Mouse (Mus musculus) hindbrain, embryonic 15.5 days (tissue): Measurements from ENCODE around the gene Grap2. TPM values are rescaled to one million over a fixed set of nuclear protein-coding genes. Genes with fewer than 3 reads are reported as not detected.

Source experiments
- ATAC-seq: fragments of 200-750 bp; cut with Nextera tagmentation; 2 replicates; pipeline ENCODE4 v1.8.0; 2017; ENCODE audit warnings: low read depth, moderate number of reproducible peaks, moderate TSS enrichment; ENCODE audit not compliant: low FRiP score
- H3K27ac ChIP-seq: fragments of 300-500 bp; sonication (generic); replicated peaks from 2 replicates; pipeline ENCODE4 v1.5.1; 2015; ENCODE audit warnings: mild to moderate bottlenecking, inconsistent platforms
- H3K27me3 ChIP-seq: fragments of 300-500 bp; sonication (generic); 2 replicates; pipeline ENCODE4 v1.6.1; 2015; ENCODE audit warnings: control low read depth, inconsistent platforms
- H3K36me3 ChIP-seq: fragments of 300-500 bp; sonication (generic); 2 replicates; pipeline ENCODE4 v1.6.1; 2015; ENCODE audit warnings: control low read depth, inconsistent platforms
- H3K4me1 ChIP-seq: fragments of 300-500 bp; sonication (generic); replicated peaks from 2 replicates; pipeline ENCODE4 v1.6.1; 2015; ENCODE audit warnings: control low read depth, inconsistent platforms
- H3K4me2 ChIP-seq: fragments of 300-500 bp; sonication (generic); 2 replicates; pipeline ENCODE4 v1.6.1; 2015; ENCODE audit warnings: moderate library complexity, mild to moderate bottlenecking, inconsistent platforms
- H3K4me3 ChIP-seq: fragments of 300-500 bp; sonication (generic); 2 replicates; pipeline ENCODE4 v1.5.1; 2015; ENCODE audit warnings: mild to moderate bottlenecking, inconsistent platforms
- H3K9ac ChIP-seq: fragments of 300-500 bp; sonication (generic); 2 replicates; pipeline ENCODE4 v1.6.1; 2015; ENCODE audit warnings: inconsistent platforms
- H3K9me3 ChIP-seq: fragments of 300-500 bp; sonication (generic); 2 replicates; pipeline ENCODE4 v1.6.1; 2016; ENCODE audit warnings: control low read depth, inconsistent platforms
- WGBS: fragments of 180-500 bp; shearing (Covaris S2); methylation state at CpG from one replicate; pipeline ENCODE4 v1.1.7; 2015; 5-methylcytosine and 5-hydroxymethylcytosine counted together
- polyA plus RNA-seq: library from polyadenylated mRNA; unstranded; fragments of >200 nt; fragmentation: Nextera tagmentation; extraction: Ambion mirVana; gene quantifications from 2 replicates; pipeline ENCODE4 v1.2.1, GENCODE M21; 2015

The Grap2 gene
- polyA plus RNA-seq, 1 experiment from 2014 or later, result 0.30 TPM

DNA sequence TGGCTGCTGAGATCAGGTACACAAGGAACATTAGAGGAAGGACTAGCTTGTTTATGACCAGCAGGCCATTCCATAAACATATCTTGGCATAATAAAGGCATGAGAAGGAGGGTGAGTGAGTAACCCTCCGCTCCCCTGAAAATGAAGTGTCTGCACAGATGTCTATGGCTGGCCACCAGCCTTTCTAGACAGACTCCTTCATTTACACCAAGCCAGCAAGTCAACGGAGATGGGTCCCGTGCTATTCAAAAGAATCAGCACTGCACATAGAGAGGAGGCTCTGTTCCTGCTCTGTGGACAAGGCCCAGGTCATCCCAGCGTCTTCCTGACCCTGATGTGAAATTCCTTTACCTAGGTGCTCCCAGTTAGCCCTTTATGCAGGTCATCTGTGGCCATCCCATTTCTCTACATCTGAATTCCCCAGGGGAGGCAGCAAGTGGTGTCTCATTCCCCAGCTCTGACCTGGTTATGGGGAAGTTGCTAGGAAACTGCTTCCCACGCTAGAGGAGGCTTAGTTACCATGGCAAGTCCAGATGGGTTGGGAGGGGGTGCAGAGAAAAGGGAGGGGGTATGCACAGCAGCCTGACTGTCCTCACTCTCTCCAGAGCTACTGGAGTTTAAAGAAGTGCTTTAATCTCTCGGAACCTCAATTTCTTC, 86.5 kb downstream of the Grap2 start:
- Histone ChIP-seq H3K27me3 (no peaks in the 10 kb centered on the region), H3K4me2 (no peak overlapping the region), H3K4me3 (no peak overlapping the region), H3K36me3 (no peaks in the 10 kb centered on the region), H3K9ac (no peak overlapping the region), H3K4me1 (peaks cover 10% of the 10 kb centered on the region; the same call in 1 of the 2 replicates), H3K9me3 (no peaks in the 10 kb centered on the region), H3K27ac (no peak overlapping the region)
- ATAC-seq, result no peak
- WGBS, result 58% methylated on average over 6 of the region's 6 CpGs

DNA sequence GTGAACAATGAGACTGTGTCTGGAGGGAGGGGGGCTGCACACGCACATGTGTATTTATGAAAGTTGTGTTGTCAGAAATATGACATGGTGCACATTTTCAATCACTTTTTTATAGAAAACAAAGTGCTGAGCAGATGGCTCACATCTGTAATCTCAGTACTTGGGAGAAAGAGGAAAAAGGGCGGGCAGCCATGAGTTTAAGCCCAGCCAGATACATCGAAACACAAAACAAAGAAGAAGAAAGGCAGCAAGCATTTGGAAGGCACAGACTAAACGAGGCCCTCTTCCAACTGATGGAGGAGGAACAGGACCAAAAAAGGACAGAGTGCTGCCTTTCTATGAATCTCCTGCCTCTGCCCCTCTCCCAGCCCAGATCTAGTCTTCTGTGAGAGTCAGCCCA, 88.6 kb downstream of the Grap2 start:
- no peak overlapping the region for H3K4me2 ChIP-seq
- H3K36me3 ChIP-seq, result no peaks in the 10 kb centered on the region
- 64% methylated on average over 4 of the region's 4 CpGs for WGBS
- no peaks in the 10 kb centered on the region for H3K27me3 ChIP-seq
- no peak overlapping the region for H3K27ac ChIP-seq
- peaks cover 10% of the 10 kb centered on the region; the same call in 1 of the 2 replicates for H3K4me1 ChIP-seq
- no peaks in the 10 kb centered on the region for H3K9me3 ChIP-seq
- H3K9ac ChIP-seq, result no peak overlapping the region
- no peak for ATAC-seq
- no peak overlapping the region for H3K4me3 ChIP-seq

DNA sequence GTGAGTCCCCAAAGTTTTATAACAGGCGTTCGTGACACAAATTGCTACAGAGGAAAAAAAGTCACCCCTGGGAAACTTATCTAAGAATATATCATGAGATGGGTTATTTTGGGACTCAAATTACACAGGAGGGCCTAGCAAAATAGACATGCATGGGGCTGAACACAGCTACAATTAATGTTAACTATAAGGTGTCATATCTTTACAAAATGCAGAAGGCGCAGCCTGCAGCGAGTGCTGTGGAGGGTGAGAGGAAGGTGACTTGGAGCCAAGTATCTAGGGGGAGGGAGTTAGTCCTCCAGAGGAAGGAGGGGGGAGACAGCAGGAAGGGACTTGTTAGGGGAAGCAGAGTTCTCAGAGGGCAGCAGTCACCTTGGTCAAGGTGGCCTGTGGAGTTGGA, 92.0 kb downstream of the Grap2 start:
- H3K36me3 ChIP-seq, result no peaks in the 10 kb centered on the region
- H3K4me1 ChIP-seq, result peaks cover under 1% of the 10 kb centered on the region; the same call in 1 of the 2 replicates
- H3K4me2 ChIP-seq, result no peak overlapping the region
- H3K9me3 ChIP-seq, result no peaks in the 10 kb centered on the region
- WGBS, result 84% methylated on average over 4 of the region's 4 CpGs
- peaks cover 3% of the 10 kb centered on the region for H3K27me3 ChIP-seq
- H3K27ac ChIP-seq, result no peak overlapping the region
- ATAC-seq, result no peak
- H3K4me3 ChIP-seq, result no peak overlapping the region
- H3K9ac ChIP-seq, result no peak overlapping the region

GRCm38 (mm10) chr15:80671295-80672252, 99.2 kb downstream of the Grap2 start, which contains the start of gene Fam83f:
TSS of gene Fam83f (plus strand) at chr15:80671847.
- peak within 1 kb of the TSS; percentile 38 for H3K4me3 ChIP-seq
- peak within 1 kb of the TSS; percentile 74 for H3K4me2 ChIP-seq
- no peaks in the 10 kb centered on the region for H3K36me3 ChIP-seq
- no peaks in the 10 kb centered on the region for H3K9me3 ChIP-seq
- H3K27me3 ChIP-seq, result peaks cover 25% of the 10 kb centered on the region
- H3K9ac ChIP-seq, result peak within 1 kb of the TSS; percentile 16; the same call in 1 of the 2 replicates
- H3K27ac ChIP-seq, result no peak within 1 kb of the TSS
- 5% methylated on average over 84 of the region's 85 CpGs for WGBS
- peak; percentile 30; the same call in 1 of the 2 replicates for ATAC-seq
- H3K4me1 ChIP-seq, result peaks cover 10% of the 10 kb centered on the region

DNA sequence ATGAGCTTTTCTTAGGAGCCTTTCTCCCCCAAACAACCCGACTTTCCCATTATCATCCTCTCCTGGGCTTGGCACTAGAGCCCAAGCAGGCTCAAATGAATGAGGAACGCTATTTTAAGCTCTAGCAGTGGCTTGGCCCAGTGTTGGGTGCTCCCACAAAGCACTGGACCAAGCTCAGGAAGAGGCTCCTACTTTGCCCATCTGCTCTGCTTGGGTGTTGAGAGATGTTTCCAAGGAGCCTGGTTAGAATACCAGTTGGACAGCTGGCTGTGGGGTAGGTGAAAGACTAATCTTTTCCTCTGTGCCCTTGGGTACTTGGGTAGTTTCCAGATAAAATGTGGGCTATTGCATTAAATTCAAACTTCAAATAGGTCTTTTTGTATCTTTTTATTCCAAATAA, 100.4 kb downstream of the Grap2 start:
- no peaks in the 10 kb centered on the region for H3K36me3 ChIP-seq
- H3K4me1 ChIP-seq, result peaks cover 10% of the 10 kb centered on the region
- H3K4me2 ChIP-seq, result no peak overlapping the region
- H3K9me3 ChIP-seq, result no peaks in the 10 kb centered on the region
- WGBS, result 64% methylated on average over 2 of the region's 2 CpGs
- no peak overlapping the region for H3K9ac ChIP-seq
- peaks cover 25% of the 10 kb centered on the region for H3K27me3 ChIP-seq
- H3K27ac ChIP-seq, result no peak overlapping the region
- no peak for ATAC-seq
- H3K4me3 ChIP-seq, result no peak overlapping the region

DNA sequence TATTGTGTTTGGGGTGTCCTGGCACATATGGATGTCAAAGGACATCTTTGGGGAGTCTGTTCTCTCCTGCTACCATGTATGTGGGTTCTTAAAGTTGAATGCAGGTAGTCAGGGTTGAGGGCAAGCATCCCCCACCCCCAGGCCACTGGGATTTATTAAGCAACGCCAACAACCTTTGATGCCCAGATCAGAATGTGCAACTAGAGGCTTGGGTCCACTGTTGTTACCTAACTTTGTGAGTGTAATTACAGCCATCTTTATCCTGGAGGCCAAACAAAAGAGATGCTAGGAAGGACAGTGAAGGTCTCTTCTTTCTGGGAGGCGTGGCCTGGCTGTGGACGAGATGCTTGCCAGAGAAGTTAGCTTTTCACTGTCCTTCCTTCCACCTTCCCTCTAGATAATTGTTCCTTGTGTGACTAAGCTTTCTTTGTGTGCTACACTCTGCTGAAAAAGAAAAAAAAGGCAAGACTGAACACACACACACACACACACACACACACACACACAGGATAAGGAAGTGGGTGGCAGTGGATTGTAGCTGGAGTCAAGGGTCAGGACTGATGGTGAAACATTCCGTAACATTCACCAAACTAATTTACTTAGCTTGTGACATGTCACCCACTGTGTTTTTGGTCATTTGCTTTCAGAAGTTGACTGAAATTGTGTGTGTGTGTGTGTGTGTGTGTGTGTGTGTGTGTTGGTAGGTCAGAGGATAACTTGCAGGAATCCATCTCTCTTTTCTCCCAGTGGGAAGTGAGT, 101.1 kb downstream of the Grap2 start:
- whole genome bisulfite sequencing, result 80% methylated on average over 4 of the region's 4 CpGs
- peaks cover 10% of the 10 kb centered on the region for H3K4me1 ChIP-seq
- H3K27me3 ChIP-seq, result peaks cover 25% of the 10 kb centered on the region
- H3K27ac ChIP-seq, result no peak overlapping the region
- ATAC-seq, result no peak
- no peaks in the 10 kb centered on the region for H3K9me3 ChIP-seq
- no peak overlapping the region for H3K4me3 ChIP-seq
- no peak overlapping the region for H3K9ac ChIP-seq
- no peaks in the 10 kb centered on the region for H3K36me3 ChIP-seq
- no peak overlapping the region for H3K4me2 ChIP-seq

DNA sequence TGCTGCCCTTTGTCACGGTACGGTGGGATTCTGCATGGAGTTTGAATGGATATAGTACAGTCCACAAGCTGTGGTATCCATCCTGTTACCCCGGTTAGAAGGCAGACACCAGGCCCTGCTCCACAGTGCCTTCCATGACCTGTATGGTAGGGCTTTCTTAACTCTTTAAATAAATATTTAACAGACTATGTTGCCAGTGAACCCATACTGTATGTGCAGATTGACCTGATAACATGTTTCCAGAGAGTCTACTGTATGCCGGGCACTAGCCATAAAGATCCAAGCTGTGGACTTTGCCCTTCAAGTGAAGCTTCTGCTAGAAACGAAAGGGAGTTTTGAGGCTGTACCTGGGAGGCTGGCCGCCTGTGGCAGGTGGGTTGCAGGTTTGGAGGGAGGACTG, 102.3 kb downstream of the Grap2 start:
- H3K27ac ChIP-seq, result no peak overlapping the region
- H3K4me1 ChIP-seq, result peaks cover 17% of the 10 kb centered on the region
- H3K27me3 ChIP-seq, result peaks cover 21% of the 10 kb centered on the region
- no peaks in the 10 kb centered on the region for H3K9me3 ChIP-seq
- 88% methylated on average over 6 of the region's 6 CpGs for WGBS
- H3K4me3 ChIP-seq, result no peak overlapping the region
- no peak for ATAC-seq
- no peak overlapping the region for H3K4me2 ChIP-seq
- no peak overlapping the region for H3K9ac ChIP-seq
- no peaks in the 10 kb centered on the region for H3K36me3 ChIP-seq

- peak overlapping the region; percentile 62 for H3K27ac ChIP-seq
- no peak overlapping the region for H3K4me3 ChIP-seq
- no peaks in the 10 kb centered on the region for H3K27me3 ChIP-seq
- H3K4me2 ChIP-seq, result no peak overlapping the region
- H3K36me3 ChIP-seq, result no peaks in the 10 kb centered on the region
- ATAC-seq, result peak; percentile 81
- no peak overlapping the region for H3K9ac ChIP-seq
- H3K4me1 ChIP-seq, result peaks cover 30% of the 10 kb centered on the region
- 39% methylated on average over 8 of the region's 8 CpGs for WGBS
- no peaks in the 10 kb centered on the region for H3K9me3 ChIP-seq
Observed at GRCm38 (mm10) chr15:80679515-80680215, 107.3 kb downstream of the Grap2 start.

DNA sequence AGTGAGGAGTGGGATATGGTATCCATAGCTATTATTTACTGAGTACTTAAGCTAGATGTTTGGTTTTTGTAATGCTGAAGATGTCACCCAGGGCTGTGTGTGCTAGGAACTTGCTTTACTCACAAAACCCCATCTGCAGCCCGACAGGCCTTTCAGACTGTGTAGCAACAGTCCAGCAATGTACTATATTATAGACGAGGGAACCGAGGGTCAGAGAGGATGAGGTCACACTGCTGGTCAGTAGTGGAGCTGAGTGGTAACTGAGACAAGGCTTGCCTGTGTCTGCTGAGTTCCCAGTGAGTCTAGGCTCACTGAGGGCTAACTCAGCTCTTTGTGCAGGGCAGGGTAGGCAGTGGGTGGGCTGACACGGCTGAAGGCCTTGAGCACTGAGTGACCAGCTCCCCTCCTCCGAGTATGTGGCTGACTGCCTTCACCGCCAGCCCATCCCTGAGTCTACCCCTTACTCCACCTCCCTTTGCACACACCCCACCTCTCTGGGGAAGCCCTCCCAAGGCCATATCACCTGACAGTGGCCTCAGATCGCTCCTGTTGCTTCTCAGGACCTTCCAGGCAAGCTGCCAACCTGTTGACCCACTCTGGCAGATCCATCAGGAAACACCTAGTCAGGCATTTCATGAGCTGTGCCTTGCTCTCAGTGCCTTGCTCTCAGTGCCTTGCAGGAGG, 108.1 kb downstream of the Grap2 start:
- Histone ChIP-seq H3K4me2 (no peak overlapping the region), H3K4me3 (no peak overlapping the region), H3K9ac (no peak overlapping the region), H3K9me3 (no peaks in the 10 kb centered on the region), H3K36me3 (no peaks in the 10 kb centered on the region), H3K4me1 (peaks cover 38% of the 10 kb centered on the region), H3K27ac (peak overlapping the region; percentile 62; the same call in 1 of the 2 replicates), H3K27me3 (no peaks in the 10 kb centered on the region)
- 68% methylated on average over 7 of the region's 7 CpGs for WGBS
- ATAC-seq, result no peak

GRCm38 (mm10) chr15:80681466-80681881, 109.1 kb downstream of the Grap2 start:
- 59% methylated on average over 4 of the region's 4 CpGs for WGBS
- H3K9ac ChIP-seq, result no peak overlapping the region
- H3K36me3 ChIP-seq, result no peaks in the 10 kb centered on the region
- peaks cover 46% of the 10 kb centered on the region for H3K4me1 ChIP-seq
- no peak for ATAC-seq
- H3K27me3 ChIP-seq, result no peaks in the 10 kb centered on the region
- no peak overlapping the region for H3K27ac ChIP-seq
- no peaks in the 10 kb centered on the region for H3K9me3 ChIP-seq
- H3K4me3 ChIP-seq, result no peak overlapping the region
- H3K4me2 ChIP-seq, result no peak overlapping the region

DNA sequence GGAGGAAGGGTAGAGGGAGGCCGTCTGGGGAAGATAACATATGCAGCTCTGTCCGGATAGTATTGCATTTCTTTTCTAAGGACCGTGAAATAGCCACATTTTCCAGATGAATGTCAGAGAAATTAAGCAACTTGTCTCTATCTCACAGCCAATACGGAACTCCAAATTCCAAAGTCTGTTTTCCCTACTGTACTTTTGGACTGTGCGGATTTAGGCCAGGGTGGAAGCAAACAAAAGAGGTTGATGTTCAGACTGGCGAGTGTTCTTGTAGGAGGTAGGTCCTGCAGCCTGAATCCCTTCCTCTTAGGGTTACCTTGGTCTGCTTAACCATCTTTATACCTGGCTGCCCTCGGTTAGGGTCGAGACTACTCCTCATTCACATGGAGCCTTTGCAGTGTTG, 109.9 kb downstream of the Grap2 start:
- no peaks in the 10 kb centered on the region; the same call in 1 of the 2 replicates for H3K27me3 ChIP-seq
- peaks cover 46% of the 10 kb centered on the region for H3K4me1 ChIP-seq

More for the DNA sequence above, 109.9 kb downstream of the Grap2 start:
- H3K9me3 ChIP-seq, result no peaks in the 10 kb centered on the region
- no peak overlapping the region for H3K27ac ChIP-seq
- no peak for ATAC-seq
- WGBS, result 87% methylated on average over 8 of the region's 8 CpGs
- H3K4me3 ChIP-seq, result no peak overlapping the region
- H3K36me3 ChIP-seq, result no peaks in the 10 kb centered on the region
- H3K9ac ChIP-seq, result no peak overlapping the region
- H3K4me2 ChIP-seq, result no peak overlapping the region
